Mouse (Mus musculus) intestine, postnatal 0 days (tissue): ENCODE measurements around the gene Foxj1. TPM values are rescaled to one million over a fixed set of nuclear protein-coding genes. Genes with fewer than 3 reads are reported as not detected.

Experiments used
- ATAC-seq: fragments of 200-750 bp; cut with Nextera tagmentation; 2 replicates; pipeline ENCODE4 v1.8.0; 2017; ENCODE audit warnings: mild to moderate bottlenecking, moderate TSS enrichment, moderate library complexity
- H3K27ac ChIP-seq: fragments of 300-500 bp; sonication (generic); 2 replicates; pipeline ENCODE4 v1.5.1; 2014; ENCODE audit warnings: mild to moderate bottlenecking, low read depth, low read length, moderate library complexity
- H3K27me3 ChIP-seq: fragments of 300-500 bp; sonication (generic); replicated peaks from 2 replicates; pipeline ENCODE4 v1.6.1; 2014; ENCODE audit warnings: low read length, mixed read lengths; ENCODE audit not compliant: control insufficient read depth, insufficient read depth
- H3K36me3 ChIP-seq: fragments of 300-500 bp; sonication (generic); 2 replicates; pipeline ENCODE4 v1.6.1; 2014; ENCODE audit warnings: mild to moderate bottlenecking, moderate library complexity; ENCODE audit not compliant: control insufficient read depth, insufficient read depth
- H3K4me1 ChIP-seq: fragments of 300-500 bp; sonication (generic); replicated peaks from 2 replicates; pipeline ENCODE4 v1.6.1; 2014; ENCODE audit warnings: antibody characterized with exemption, low read length, mixed read lengths; ENCODE audit not compliant: control insufficient read depth, insufficient read depth
- H3K4me2 ChIP-seq: fragments of 300-500 bp; sonication (generic); replicated peaks from 2 replicates; pipeline ENCODE4 v1.6.1; 2014; ENCODE audit warnings: low read depth, mild to moderate bottlenecking, moderate library complexity
- H3K4me3 ChIP-seq: fragments of 300-500 bp; sonication (generic); 2 replicates; pipeline ENCODE4 v1.5.1; 2014; ENCODE audit warnings: low read depth, low read length
- H3K9ac ChIP-seq: fragments of 300-500 bp; sonication (generic); 2 replicates; pipeline ENCODE4 v1.6.1; 2014; ENCODE audit warnings: mild to moderate bottlenecking, low read depth, low read length
- H3K9me3 ChIP-seq: fragments of 300-500 bp; sonication (generic); 2 replicates; pipeline ENCODE4 v1.6.1; 2016; ENCODE audit warnings: mixed run types; ENCODE audit not compliant: control insufficient read depth
- CTCF ChIP-seq: sonication (generic); IDR thresholded peaks from 2 replicates; pipeline ENCODE4 v1.5.1; 2016; ENCODE audit warnings: low read depth, mild to moderate bottlenecking, control low read depth, antibody characterized with exemption, moderate library complexity
- WGBS: fragments of 180-500 bp; shearing (Covaris S2); extraction: QIAGEN DNeasy Blood & Tissue Kit; methylation state at CpG from one replicate; pipeline ENCODE4 v1.1.7; 2014; 5-methylcytosine and 5-hydroxymethylcytosine counted together
- polyA plus RNA-seq: library from polyadenylated mRNA; unstranded; fragments of >200 nt; fragmentation: Nextera tagmentation; extraction: Ambion mirVana; gene quantifications from 2 replicates; pipeline ENCODE4 v1.2.1, GENCODE M21; 2015

Gene Foxj1
- polyA plus RNA-seq, 1 experiment from 2014 or later: 0.09 TPM

GRCm38 (mm10) chr11:116371894-116372450 is 36.8 kb upstream of the Foxj1 start:
- no peaks in the 10 kb centered on the region for H3K36me3 ChIP-seq
- H3K27me3 ChIP-seq: no peaks in the 10 kb centered on the region
- no peak overlapping the region for H3K4me3 ChIP-seq
- H3K4me2 ChIP-seq: no peak overlapping the region
- 58% methylated on average over 4 of the region's 4 CpGs for WGBS
- 0 out of 2 replicates have a peak, but pooled peaks cover 3% of the 10 kb centered on the region for H3K4me1 ChIP-seq
- no peak for TF ChIP-seq CTCF
- H3K27ac ChIP-seq: no peak overlapping the region
- no peaks in the 10 kb centered on the region for H3K9me3 ChIP-seq
- no peak for ATAC-seq
- H3K9ac ChIP-seq: no peak overlapping the region

- Histone ChIP-seq H3K4me1 (0 out of 2 replicates have a peak, but pooled peaks cover 3% of the 10 kb centered on the region), H3K27ac (no peak overlapping the region), H3K36me3 (no peaks in the 10 kb centered on the region), H3K27me3 (no peaks in the 10 kb centered on the region), H3K4me3 (no peak overlapping the region), H3K9ac (no peak overlapping the region), H3K9me3 (no peaks in the 10 kb centered on the region), H3K4me2 (no peak overlapping the region)
- no peak for TF ChIP-seq CTCF
- no peak for ATAC-seq
- 44% methylated on average over 5 of the region's 5 CpGs for WGBS
Measured at GRCm38 (mm10) chr11:116369633-116370032, 34.4 kb upstream of the Foxj1 start.

GRCm38 (mm10) chr11:116369051-116369450 is 33.9 kb upstream of the Foxj1 start:
- 88% methylated on average over 14 of the region's 14 CpGs for WGBS
- Histone ChIP-seq H3K9me3 (no peaks in the 10 kb centered on the region), H3K4me1 (0 out of 2 replicates have a peak, but pooled peaks cover 3% of the 10 kb centered on the region), H3K27ac (no peak overlapping the region), H3K36me3 (no peaks in the 10 kb centered on the region), H3K9ac (no peak overlapping the region), H3K4me2 (no peak overlapping the region), H3K4me3 (no peak overlapping the region), H3K27me3 (no peaks in the 10 kb centered on the region)
- TF ChIP-seq CTCF: no peak
- no peak for ATAC-seq

GRCm38 (mm10) chr11:116368116-116368515 is 32.9 kb upstream of the Foxj1 start:
- peak; percentile 91 for TF ChIP-seq CTCF
- no peaks in the 10 kb centered on the region for H3K36me3 ChIP-seq
- H3K27me3 ChIP-seq: no peaks in the 10 kb centered on the region
- no peak overlapping the region for H3K4me2 ChIP-seq
- H3K4me1 ChIP-seq: 0 out of 2 replicates have a peak, but pooled peaks cover 3% of the 10 kb centered on the region
- H3K9me3 ChIP-seq: no peaks in the 10 kb centered on the region
- H3K9ac ChIP-seq: no peak overlapping the region
- H3K4me3 ChIP-seq: no peak overlapping the region
- whole genome bisulfite sequencing: 23% methylated on average over 9 of the region's 9 CpGs
- H3K27ac ChIP-seq: no peak overlapping the region
- peak; percentile 53; the same call in 1 of the 2 replicates for ATAC-seq

GRCm38 (mm10) chr11:116366647-116367046 is 31.4 kb upstream of the Foxj1 start:
- no peak for ATAC-seq
- Histone ChIP-seq H3K4me3 (no peak overlapping the region), H3K4me1 (0 out of 2 replicates have a peak, but pooled peaks cover 3% of the 10 kb centered on the region), H3K27me3 (no peaks in the 10 kb centered on the region), H3K9me3 (no peaks in the 10 kb centered on the region), H3K36me3 (no peaks in the 10 kb centered on the region), H3K9ac (no peak overlapping the region), H3K27ac (no peak overlapping the region), H3K4me2 (no peak overlapping the region)
- TF ChIP-seq CTCF: no peak
- WGBS: 84% methylated on average over 1 of the region's 1 CpGs

- 0 out of 2 replicates have a peak, but pooled peaks cover 3% of the 10 kb centered on the region for H3K4me1 ChIP-seq
- H3K36me3 ChIP-seq: no peaks in the 10 kb centered on the region
- H3K27me3 ChIP-seq: no peaks in the 10 kb centered on the region
- no peak overlapping the region for H3K4me3 ChIP-seq
- WGBS: 85% methylated on average over 2 of the region's 2 CpGs
- H3K4me2 ChIP-seq: no peak overlapping the region
- TF ChIP-seq CTCF: no peak
- ATAC-seq: no peak
- no peak overlapping the region for H3K27ac ChIP-seq
- no peak overlapping the region for H3K9ac ChIP-seq
- H3K9me3 ChIP-seq: no peaks in the 10 kb centered on the region
Measured at GRCm38 (mm10) chr11:116366124-116366523, 30.9 kb upstream of the Foxj1 start.
